24 mouse cellular contexts compared by ENCODE assay signal in the genomic region with DNA sequence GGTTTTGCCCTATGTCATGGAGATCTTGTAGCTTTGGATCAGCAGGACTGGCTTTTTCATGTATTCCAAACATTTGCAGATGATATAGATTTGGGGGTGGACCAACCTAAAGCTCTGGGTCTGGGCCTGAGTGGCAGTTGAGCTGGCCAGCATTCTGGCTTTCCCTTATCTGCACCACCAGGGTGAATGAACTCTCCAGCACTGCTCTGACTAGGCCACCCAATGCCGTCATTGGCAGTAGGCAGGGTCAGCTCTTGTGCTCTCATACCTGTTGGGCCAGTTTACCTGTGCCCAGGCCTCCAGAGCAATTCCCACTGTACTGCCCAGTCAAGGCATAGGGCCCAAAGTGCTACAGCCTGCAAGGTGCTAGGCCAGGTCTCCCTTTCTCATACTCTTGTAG.
DNase-seq lines count a peak whose midpoint lies in the region; ATAC-seq and TF ChIP-seq lines count a peak whose summit lies in the region.
"Had no signal": no experiment of that assay in that cellular context is flagged by ENCODE, and none has a peak within 500 bp of the region (broad histone marks: within the 10 kb centered on the region; RNA-seq: fewer than 3 reads in every experiment).

No protein-coding gene starts in this region.

- H3K27me3 ChIP-seq in heart, embryonic 13.5 days (replicated peaks), result no peaks in the 10 kb centered on the region
- H3K27me3 ChIP-seq in limb, embryonic 11.5 days (ENCODE audit: control insufficient read depth, insufficient read depth, low read length), result no peaks in the 10 kb centered on the region
- H3K27me3 ChIP-seq in limb, embryonic 10.5 days (ENCODE audit: low read depth, poor library complexity, severe bottlenecking), result no peaks in the 10 kb centered on the region
- H3K27me3 ChIP-seq in limb, embryonic 13.5 days, result no peaks in the 10 kb centered on the region
- H3K27me3 ChIP-seq in stomach, postnatal 0 days (ENCODE audit: control insufficient read depth, insufficient read depth, low read length), result no peaks in the 10 kb centered on the region
- H3K27me3 ChIP-seq: embryonic facial prominence, embryonic 13.5 days; hindbrain, embryonic 13.5 days; limb, embryonic 15.5 days; neural tube, embryonic 13.5 days had no signal

- no peak overlapping the region for H3K9ac ChIP-seq in heart, embryonic 13.5 days
- H3K9ac ChIP-seq in limb, embryonic 11.5 days (ENCODE audit: low read length), result no peak overlapping the region
- H3K9ac ChIP-seq in limb, embryonic 13.5 days, result no peak overlapping the region
- no peak overlapping the region for H3K9ac ChIP-seq in stomach, postnatal 0 days (ENCODE audit: low read length)
- H3K9ac ChIP-seq: embryonic facial prominence, embryonic 13.5 days; hindbrain, embryonic 13.5 days; limb, embryonic 15.5 days; liver, embryonic 14.5 days; lung, embryonic 14.5 days; neural tube, embryonic 13.5 days had no signal

- WGBS in heart, embryonic 13.5 days, result 75% methylated on average over 1 of the region's 1 CpGs
- WGBS in limb, embryonic 11.5 days, result 92% methylated on average over 1 of the region's 1 CpGs
- 78% methylated on average over 1 of the region's 1 CpGs for WGBS in limb, embryonic 10.5 days
- 97% methylated on average over 1 of the region's 1 CpGs for WGBS in limb, embryonic 13.5 days
- 84% methylated on average over 1 of the region's 1 CpGs for WGBS in stomach, postnatal 0 days

- no peak for TF ChIP-seq CTCF in stomach, postnatal 0 days (IDR thresholded peaks at IDR 0.05; ENCODE audit: low read depth)

- H3K4me3 ChIP-seq in heart, embryonic 13.5 days, result no peak overlapping the region
- no peak overlapping the region for H3K4me3 ChIP-seq in limb, embryonic 11.5 days (ENCODE audit: low read depth, low read length)
- H3K4me3 ChIP-seq in limb, embryonic 10.5 days, result no peak overlapping the region
- no peak overlapping the region for H3K4me3 ChIP-seq in limb, embryonic 13.5 days
- no peak overlapping the region for H3K4me3 ChIP-seq in stomach, postnatal 0 days (ENCODE audit: low read depth, low read length)
- H3K4me3 ChIP-seq: embryonic facial prominence, embryonic 13.5 days; forebrain, embryonic 10.5 days; heart, embryonic 10.5 days; hindbrain, embryonic 13.5 days; limb, embryonic 15.5 days; neural tube, embryonic 13.5 days had no signal

- no peaks in the 10 kb centered on the region for H3K36me3 ChIP-seq in heart, embryonic 13.5 days
- no peaks in the 10 kb centered on the region for H3K36me3 ChIP-seq in limb, embryonic 11.5 days (ENCODE audit: control insufficient read depth, insufficient read depth, low read length)
- H3K36me3 ChIP-seq in limb, embryonic 10.5 days, result no peaks in the 10 kb centered on the region
- no peaks in the 10 kb centered on the region for H3K36me3 ChIP-seq in limb, embryonic 13.5 days
- H3K36me3 ChIP-seq in stomach, postnatal 0 days (ENCODE audit: control insufficient read depth, insufficient read depth, low read length), result no peaks in the 10 kb centered on the region
- H3K36me3 ChIP-seq: embryonic facial prominence, embryonic 13.5 days; forebrain, embryonic 10.5 days; heart, embryonic 10.5 days; hindbrain, embryonic 13.5 days; limb, embryonic 15.5 days; neural tube, embryonic 13.5 days had no signal

- TF ChIP-seq EP300 in stomach, postnatal 0 days (optimal IDR thresholded peaks at IDR 0.05), result no peak

- H3K27ac ChIP-seq in heart, embryonic 13.5 days (replicated peaks), result no peak overlapping the region
- no peak overlapping the region for H3K27ac ChIP-seq in limb, embryonic 11.5 days (replicated peaks; ENCODE audit: low read depth, low read length)
- H3K27ac ChIP-seq in limb, embryonic 10.5 days, result no peak overlapping the region
- no peak overlapping the region for H3K27ac ChIP-seq in limb, embryonic 13.5 days
- no peak overlapping the region for H3K27ac ChIP-seq in stomach, postnatal 0 days (replicated peaks)
- H3K27ac ChIP-seq: embryonic facial prominence, embryonic 13.5 days; forebrain, embryonic 10.5 days; heart, embryonic 10.5 days; hindbrain, embryonic 13.5 days; kidney, postnatal 0 days; limb, embryonic 15.5 days; liver, embryonic 14.5 days; neural tube, embryonic 13.5 days had no signal

- H3K9me3 ChIP-seq in heart, embryonic 13.5 days, result no peaks in the 10 kb centered on the region
- no peaks in the 10 kb centered on the region for H3K9me3 ChIP-seq in limb, embryonic 11.5 days (ENCODE audit: control insufficient read depth, low read length)
- H3K9me3 ChIP-seq in limb, embryonic 10.5 days (replicated peaks), result no peaks in the 10 kb centered on the region
- no peaks in the 10 kb centered on the region for H3K9me3 ChIP-seq in limb, embryonic 13.5 days
- H3K9me3 ChIP-seq in stomach, postnatal 0 days (ENCODE audit: control insufficient read depth, low read length), result no peaks in the 10 kb centered on the region
- H3K9me3 ChIP-seq: embryonic facial prominence, embryonic 13.5 days; forebrain, embryonic 10.5 days; heart, embryonic 10.5 days; hindbrain, embryonic 13.5 days; limb, embryonic 15.5 days; neural tube, embryonic 13.5 days had no signal

- H3K4me1 ChIP-seq in heart, embryonic 13.5 days, result no peaks in the 10 kb centered on the region
- H3K4me1 ChIP-seq in limb, embryonic 11.5 days (ENCODE audit: control insufficient read depth, insufficient read depth, low read length), result no peaks in the 10 kb centered on the region
- H3K4me1 ChIP-seq in limb, embryonic 10.5 days, result peaks cover 13% of the 10 kb centered on the region
- H3K4me1 ChIP-seq in limb, embryonic 13.5 days, result no peaks in the 10 kb centered on the region
- H3K4me1 ChIP-seq in stomach, postnatal 0 days (replicated peaks; ENCODE audit: control insufficient read depth, insufficient read depth), result no peaks in the 10 kb centered on the region
- H3K4me1 ChIP-seq: embryonic facial prominence, embryonic 13.5 days; forebrain, embryonic 10.5 days; heart, embryonic 10.5 days; hindbrain, embryonic 13.5 days; limb, embryonic 15.5 days; neural tube, embryonic 13.5 days had no signal

- DNase-seq in heart, postnatal 10 days, result no peak
- no peak for DNase-seq in limb, embryonic 11.5 days (ENCODE audit: low spot score)
- DNase-seq in limb, embryonic 10.5 days (ENCODE audit: low spot score), result no peak
- DNase-seq in stomach, postnatal 0 days (ENCODE audit: low spot score), result no peak
- DNase-seq: adrenal gland, postnatal 25 days; B cell, adult 2 months; cerebellum, adult 18-20 months; cerebellum, postnatal 10 days; gastrocnemius, postnatal 14 days; kidney, adult 11 months; lung, embryonic 14.5 days; lung, postnatal 14 days; right cerebral cortex, postnatal 4 days had no signal

- ATAC-seq in heart, embryonic 13.5 days (ENCODE audit: extremely low read depth, insufficient number of reproducible peaks, low FRiP score, low TSS enrichment), result 0 out of 2 replicates have a peak, but pooled peaks have one; percentile 19
- 0 out of 2 replicates have a peak, but pooled peaks have one; percentile 41 for ATAC-seq in limb, embryonic 11.5 days (ENCODE audit: insufficient number of reproducible peaks, low FRiP score, low TSS enrichment, low read depth)
- peak; percentile 44; the same call in 1 of the 2 replicates for ATAC-seq in limb, embryonic 13.5 days (ENCODE audit: low FRiP score, low read depth)
- ATAC-seq in stomach, postnatal 0 days (ENCODE audit: low FRiP score, low TSS enrichment), result 0 out of 2 replicates have a peak, but pooled peaks have one; percentile 32
- ATAC-seq: inflammation-experienced regulatory T-cells, adult 6 months had no signal

- H3K4me2 ChIP-seq in heart, embryonic 13.5 days, result no peak overlapping the region
- no peak overlapping the region for H3K4me2 ChIP-seq in limb, embryonic 11.5 days (ENCODE audit: low read depth, severe bottlenecking)
- H3K4me2 ChIP-seq in limb, embryonic 13.5 days (replicated peaks), result no peak overlapping the region
- no peak overlapping the region for H3K4me2 ChIP-seq in stomach, postnatal 0 days (replicated peaks; ENCODE audit: low read depth)
- H3K4me2 ChIP-seq: embryonic facial prominence, embryonic 13.5 days; hindbrain, embryonic 13.5 days; limb, embryonic 15.5 days; lung, embryonic 14.5 days; neural tube, embryonic 13.5 days had no signal

- intact Hi-C loops in heart, postnatal 10 days (cut with DNase I), result no loop called here
